Mouse (Mus musculus) right cerebral cortex, postnatal 25 days (tissue): ENCODE measurements at regions not wholly inside any gene's neighbourhood (a gene's known extent, or its start where the extent isn't known, plus 50 kb on each side); places are given as distances from the start of the nearest gene placed in this dataset.

Experiments
- DNase-seq: peaks from one replicate; pipeline ENCODE4 v3.0.0; 2022

- peak; percentile 23 for DNase-seq
Observed at GRCm38 (mm10) chr15:69923833-69924232, 3423.1 kb upstream of the Lrrc6 start.

GRCm38 (mm10) chr15:69923280-69923679, 3422.6 kb upstream of the Lrrc6 start:
- DNase-seq, result no peak

GRCm38 (mm10) chr15:69922176-69922575, 3421.5 kb upstream of the Lrrc6 start:
- no peak for DNase-seq

GRCm38 (mm10) chr15:69885764-69886163, 3385.1 kb upstream of the Lrrc6 start:
- DNase-seq, result no peak

- DNase-seq, result no peak
Observed at GRCm38 (mm10) chr15:69878511-69878910, 3377.8 kb upstream of the Lrrc6 start.

- DNase-seq, result no peak
Observed at GRCm38 (mm10) chr15:69853521-69853920, 3352.8 kb upstream of the Lrrc6 start.

GRCm38 (mm10) chr15:69849644-69850043, 3348.9 kb upstream of the Lrrc6 start:
- no peak for DNase-seq
